Mouse (Mus musculus): Measurements from ENCODE around the gene Synj1.

DNA sequence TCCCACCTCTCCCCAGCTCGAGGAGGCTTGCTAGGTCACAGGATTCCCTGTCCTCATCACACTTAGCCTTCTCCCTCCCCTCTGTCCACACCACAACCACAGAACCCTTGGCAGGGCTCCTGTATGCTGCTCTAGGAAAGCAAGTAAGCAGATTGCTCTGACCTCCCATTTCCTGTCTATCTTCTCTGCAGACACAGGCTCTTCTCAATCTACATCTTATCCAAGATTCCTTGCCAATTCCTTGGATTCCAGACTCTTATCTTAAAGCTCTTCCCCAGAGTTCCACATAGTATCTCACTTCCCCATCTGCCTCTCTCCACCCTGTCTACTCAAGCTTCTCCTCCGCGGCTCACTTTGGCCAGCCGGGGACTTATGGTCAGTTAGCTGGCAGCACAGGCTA lies 16.1 kb downstream of the Synj1 start:
- TF ChIP-seq CTCF (IDR thresholded peaks at IDR 0.05), result no peak
- no peak for TF ChIP-seq EP300 (IDR thresholded peaks at IDR 0.05; ENCODE audit: insufficient read depth, low read depth, low read length)

Data from heart, adult 2 months (tissue).